ENCODE assay signal across 21 mouse cellular contexts in genomic region chr9:106073956-106074355, GRCm38 (mm10). TPM values are rescaled to one million over a fixed set of nuclear protein-coding genes. Genes with fewer than 3 reads are reported as not detected.
DNase-seq lines count a peak whose midpoint lies in the region; ATAC-seq lines count a peak whose summit lies in the region.
"Had no signal": no experiment of that assay in that cellular context is flagged by ENCODE, and none has a peak within 500 bp of the region (broad histone marks: within the 10 kb centered on the region; RNA-seq: fewer than 3 reads in every experiment).

No protein-coding gene starts in this region.

- peak overlapping the region; percentile 14 for H3K4me3 ChIP-seq in megakaryocyte, embryonic 14.5 days (replicated peaks)
- H3K4me3 ChIP-seq: embryonic facial prominence, embryonic 13.5 days; forebrain, embryonic 12.5 days; heart, embryonic 15.5 days; intestine, embryonic 15.5 days had no signal

- H3K4me1 ChIP-seq in megakaryocyte, embryonic 14.5 days = no peaks in the 10 kb centered on the region
- H3K4me1 ChIP-seq: embryonic facial prominence, embryonic 13.5 days; forebrain, embryonic 12.5 days; heart, embryonic 15.5 days; intestine, embryonic 15.5 days had no signal

- H3K27me3 ChIP-seq in megakaryocyte, embryonic 14.5 days (replicated peaks) = peaks cover 2% of the 10 kb centered on the region
- H3K27me3 ChIP-seq: embryonic facial prominence, embryonic 13.5 days; heart, embryonic 15.5 days; intestine, embryonic 15.5 days had no signal

- no peak for ATAC-seq in megakaryocyte, adult 5-6 weeks (ENCODE audit: poor library complexity, severe bottlenecking)
- ATAC-seq: CD4-positive, CD25-positive, alpha-beta regulatory T cell, adult 4 months; forebrain, embryonic 16.5 days; intestine, embryonic 15.5 days had no signal

- DNase-seq in cerebellum, adult 18-20 months = peak; percentile 53 to 67
- peak; percentile 60 for DNase-seq in cerebellum, adult 9-11 months
- DNase-seq in cerebellum, postnatal 36 days = peak; percentile 56 to 61
- no peak for DNase-seq in urinary bladder, postnatal 4 days (ENCODE audit: low spot score in 2 of 2)
- DNase-seq in B cell, adult 2 months = no peak
- DNase-seq: adrenal gland, adult 8-10 months; adrenal gland, postnatal 36 days; gastrocnemius, postnatal 10 days; heart, adult 18-20 months; heart, postnatal 14 days; kidney, adult 18-20 months had no signal

- H3K36me3 ChIP-seq in megakaryocyte, embryonic 14.5 days (replicated peaks; ENCODE audit: low read length) = no peaks in the 10 kb centered on the region
- H3K36me3 ChIP-seq: embryonic facial prominence, embryonic 13.5 days; forebrain, embryonic 12.5 days; G1E; heart, embryonic 15.5 days; intestine, embryonic 15.5 days had no signal

- 0 out of 2 replicates have a peak, but pooled peaks cover 4% of the 10 kb centered on the region for H3K9me3 ChIP-seq in megakaryocyte, embryonic 14.5 days
- H3K9me3 ChIP-seq: embryonic facial prominence, embryonic 13.5 days; forebrain, embryonic 12.5 days; G1E; heart, embryonic 15.5 days; intestine, embryonic 15.5 days had no signal

RNA-seq across cellular contexts. Expression of gene Col6a4, which starts 22.6 kb away (rescaled TPM):
- not detected in 2 replicates for polyA plus RNA-seq in megakaryocyte, embryonic 14.5 days (2012; ENCODE audit: insufficient read depth, low replicate concordance)
- not detected in 2 replicates for total RNA-seq in megakaryocyte, adult 5-6 weeks (2015)
- total RNA-seq in megakaryocyte, adult 5-6 weeks (2017) = not detected in 2 replicates
- total RNA-seq: hematopoietic stem cell, adult 5-6 weeks had no signal
- polyA plus RNA-seq: CD4-positive, CD25-positive, alpha-beta regulatory T cell, adult 4 months; G1E had no signal

Comparison
In these comparisons a context has a peak if more than half of its experiments do, and no peak if none do; other contexts are left out.
1. DNase-seq: peak in cerebellum, adult 18-20 months (2 of 2), cerebellum, adult 9-11 months (single experiment) and cerebellum, postnatal 36 days (2 of 2); none in urinary bladder, postnatal 4 days (0 of 2) and B cell, adult 2 months (0 of 2).